Mouse (Mus musculus) liver, postnatal 0 days (tissue): ENCODE measurements around the gene Isyna1. TPM values are rescaled to one million over a fixed set of nuclear protein-coding genes. Genes with fewer than 3 reads are reported as not detected.
A peak's percentile ranks its signal among the peaks of the same experiment; 100 is the strongest.

ENCODE experiments used
- ATAC-seq: fragments of 200-750 bp; cut with Nextera tagmentation; 2 replicates; pipeline ENCODE4 v1.8.0; 2017; ENCODE audit warnings: mild to moderate bottlenecking, moderate library complexity
- DNase-seq: peaks from one replicate; pipeline ENCODE4 v3.0.0-alpha.2; 2016
- H3K27ac ChIP-seq: fragments of 300-500 bp; sonication (generic); 2 replicates; pipeline ENCODE4 v1.5.1; 2014; ENCODE audit warnings: antibody characterized with exemption, moderate library complexity, mild to moderate bottlenecking, low read depth
- H3K27me3 ChIP-seq: fragments of 300-500 bp; sonication (generic); 2 replicates; pipeline ENCODE4 v1.6.1; 2014; ENCODE audit warnings: low read length, control low read depth, mixed read lengths; ENCODE audit not compliant: insufficient read depth
- H3K36me3 ChIP-seq: fragments of 300-500 bp; sonication (generic); replicated peaks from 2 replicates; pipeline ENCODE4 v1.6.1; 2014; ENCODE audit warnings: mild to moderate bottlenecking, control low read depth, low read length, moderate library complexity, mixed read lengths; ENCODE audit not compliant: insufficient read depth
- H3K4me1 ChIP-seq: fragments of 300-500 bp; sonication (generic); 2 replicates; pipeline ENCODE4 v1.6.1; 2014; ENCODE audit warnings: antibody characterized with exemption, mild to moderate bottlenecking, control low read depth; ENCODE audit not compliant: insufficient read depth
- H3K4me2 ChIP-seq: fragments of 300-500 bp; sonication (generic); 2 replicates; pipeline ENCODE4 v1.6.1; 2014; ENCODE audit warnings: low read depth, mild to moderate bottlenecking, low read length, moderate library complexity, mixed read lengths
- H3K4me3 ChIP-seq: fragments of 300-500 bp; sonication (generic); 2 replicates; pipeline ENCODE4 v1.5.1; 2014; ENCODE audit warnings: low read depth, low read length
- H3K9ac ChIP-seq: fragments of 300-500 bp; sonication (generic); replicated peaks from 2 replicates; pipeline ENCODE4 v1.6.1; 2014; ENCODE audit warnings: mild to moderate bottlenecking, moderate library complexity
- H3K9me3 ChIP-seq: fragments of 300-500 bp; sonication (generic); 2 replicates; pipeline ENCODE4 v1.6.1; 2016; ENCODE audit warnings: mild to moderate bottlenecking, control low read depth, low read length, mixed read lengths
- CTCF ChIP-seq: sonication (generic); IDR thresholded peaks from 2 replicates; pipeline ENCODE4 v1.5.1; 2016; ENCODE audit warnings: antibody characterized with exemption, low read depth
- EP300 ChIP-seq: IDR thresholded peaks from 2 replicates; pipeline ENCODE4 v1.6.1; 2016; ENCODE audit warnings: antibody characterized with exemption, low read depth, mild to moderate bottlenecking
- WGBS: fragments of 180-500 bp; shearing (Covaris S2); extraction: QIAGEN DNeasy Blood & Tissue Kit; methylation state at CpG from one replicate; pipeline ENCODE4 v1.1.7; 2014; ENCODE audit not compliant: insufficient replicate concordance; 5-methylcytosine and 5-hydroxymethylcytosine counted together
- polyA plus RNA-seq: library from polyadenylated mRNA; unstranded; fragments of >200 nt; fragmentation: Nextera tagmentation; extraction: Ambion mirVana; gene quantifications from 2 replicates; pipeline ENCODE4 v1.2.1, GENCODE M21; 2015

Gene Isyna1
- polyA plus RNA-seq, 1 experiment from 2014 or later = 21.6 TPM

DNA sequence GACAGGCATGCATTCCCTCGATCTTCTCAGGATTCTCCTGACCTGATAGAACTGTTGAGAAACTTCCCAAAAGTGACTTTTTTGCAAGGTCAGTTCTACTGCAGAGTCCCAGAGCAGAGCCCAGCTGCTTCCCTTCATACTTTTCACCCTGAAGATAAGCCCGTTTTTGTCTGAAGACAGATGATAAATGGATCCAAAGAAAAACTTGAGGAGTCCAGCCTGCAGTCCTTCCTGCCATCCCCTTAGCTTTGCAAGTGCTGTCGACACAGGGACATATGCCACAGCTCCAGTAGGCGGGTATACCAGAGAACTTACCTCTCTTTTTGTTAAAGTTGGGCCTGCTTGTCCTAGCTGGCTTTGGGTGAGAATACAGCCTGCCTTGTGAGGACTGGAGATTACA lies 32.8 kb upstream of the Isyna1 start:
- no peak overlapping the region for H3K4me3 ChIP-seq
- H3K4me2 ChIP-seq = no peak overlapping the region
- H3K9ac ChIP-seq = peak overlapping the region; percentile 0; the same call in 1 of the 2 replicates
- no peak for DNase-seq
- no peaks in the 10 kb centered on the region for H3K27me3 ChIP-seq
- H3K36me3 ChIP-seq = 0 out of 2 replicates have a peak, but pooled peaks cover 2% of the 10 kb centered on the region
- no peaks in the 10 kb centered on the region for H3K9me3 ChIP-seq
- ATAC-seq = no peak
- H3K27ac ChIP-seq = peak overlapping the region; percentile 36
- peaks cover 78% of the 10 kb centered on the region for H3K4me1 ChIP-seq
- no peak for TF ChIP-seq EP300
- TF ChIP-seq CTCF = 0 out of 2 replicates have a peak, but pooled peaks have one; percentile 1
- WGBS = 38% methylated on average over 4 of the region's 4 CpGs

DNA sequence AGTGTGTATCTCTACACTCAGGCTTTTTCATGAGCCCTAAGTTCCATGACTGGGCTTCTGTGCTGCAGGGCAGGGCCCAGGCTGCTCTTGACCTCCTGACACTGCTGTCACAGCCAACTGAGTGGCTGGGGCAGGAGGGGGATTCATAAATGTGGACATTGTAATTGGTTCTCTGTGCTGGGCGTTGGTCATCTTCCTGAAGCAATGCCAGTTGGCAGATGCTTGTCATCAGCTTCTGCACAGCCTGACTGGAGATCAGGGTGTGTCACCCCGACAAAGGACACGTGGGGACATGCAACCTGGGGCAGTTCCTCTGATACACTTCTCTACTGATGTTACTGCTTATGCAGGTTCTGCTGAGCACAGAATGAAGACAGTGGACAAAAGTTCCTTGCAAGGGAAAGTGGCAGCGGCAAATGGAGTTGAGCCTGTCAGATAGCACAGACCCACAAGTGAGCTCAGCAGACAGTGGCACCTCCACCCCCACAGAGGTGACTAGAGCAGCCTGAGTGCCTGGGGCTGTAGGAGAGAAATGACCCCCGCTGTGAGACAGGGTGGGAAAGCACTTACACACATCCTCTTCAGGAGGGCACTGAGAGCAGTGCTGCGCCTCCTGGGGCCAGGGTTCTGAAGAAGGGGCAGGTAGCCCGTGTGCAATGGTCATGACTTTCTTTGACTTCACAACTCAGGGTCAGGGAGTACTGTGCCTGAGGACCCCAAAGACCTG lies 32.2 kb upstream of the Isyna1 start:
- Histone ChIP-seq H3K36me3 (0 out of 2 replicates have a peak, but pooled peaks cover 2% of the 10 kb centered on the region), H3K4me2 (no peak overlapping the region), H3K9me3 (no peaks in the 10 kb centered on the region), H3K27me3 (no peaks in the 10 kb centered on the region), H3K4me3 (no peak overlapping the region), H3K27ac (peak overlapping the region; percentile 36), H3K9ac (no peak overlapping the region), H3K4me1 (peaks cover 73% of the 10 kb centered on the region)
- 54% methylated on average over 7 of the region's 7 CpGs for WGBS
- TF ChIP-seq CTCF (0 out of 2 replicates have a peak, but pooled peaks have one; percentile 0), EP300 (no peak)
- ATAC-seq = peak; percentile 17; the same call in 1 of the 2 replicates
- peak; percentile 38 for DNase-seq

DNA sequence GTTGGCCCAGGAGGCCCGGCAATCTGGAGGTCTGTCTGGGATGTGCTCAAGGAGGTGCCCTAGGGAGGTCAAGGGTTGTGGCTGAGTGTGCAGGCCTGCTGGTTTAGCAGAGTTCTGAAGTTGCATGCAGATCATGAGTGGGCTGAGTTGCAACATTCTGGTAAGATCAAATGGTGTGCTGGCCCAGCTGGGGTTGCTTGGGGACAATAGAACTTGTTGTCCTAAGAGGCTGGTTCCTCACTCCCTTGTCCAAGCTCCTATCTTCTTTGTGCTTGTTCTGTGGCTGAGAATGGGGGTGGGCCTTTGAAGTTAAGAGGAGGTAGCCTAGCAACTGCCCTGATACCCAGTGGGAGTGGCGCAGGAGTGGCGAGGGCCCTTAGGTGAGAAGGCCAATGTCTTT lies 31.4 kb upstream of the Isyna1 start:
- DNase-seq (no peak), ATAC-seq (no peak)
- H3K9me3 ChIP-seq = no peaks in the 10 kb centered on the region
- peaks cover 67% of the 10 kb centered on the region for H3K4me1 ChIP-seq
- H3K4me2 ChIP-seq = no peak overlapping the region
- H3K27me3 ChIP-seq = no peaks in the 10 kb centered on the region
- H3K9ac ChIP-seq = 0 out of 2 replicates have a peak overlapping the region, but pooled peaks have one; percentile 3
- H3K27ac ChIP-seq = peak overlapping the region; percentile 69; the same call in 1 of the 2 replicates
- H3K4me3 ChIP-seq = no peak overlapping the region
- H3K36me3 ChIP-seq = 0 out of 2 replicates have a peak, but pooled peaks cover 2% of the 10 kb centered on the region
- WGBS = 72% methylated on average over 3 of the region's 3 CpGs
- no peak for TF ChIP-seq CTCF
- TF ChIP-seq EP300 = no peak

DNA sequence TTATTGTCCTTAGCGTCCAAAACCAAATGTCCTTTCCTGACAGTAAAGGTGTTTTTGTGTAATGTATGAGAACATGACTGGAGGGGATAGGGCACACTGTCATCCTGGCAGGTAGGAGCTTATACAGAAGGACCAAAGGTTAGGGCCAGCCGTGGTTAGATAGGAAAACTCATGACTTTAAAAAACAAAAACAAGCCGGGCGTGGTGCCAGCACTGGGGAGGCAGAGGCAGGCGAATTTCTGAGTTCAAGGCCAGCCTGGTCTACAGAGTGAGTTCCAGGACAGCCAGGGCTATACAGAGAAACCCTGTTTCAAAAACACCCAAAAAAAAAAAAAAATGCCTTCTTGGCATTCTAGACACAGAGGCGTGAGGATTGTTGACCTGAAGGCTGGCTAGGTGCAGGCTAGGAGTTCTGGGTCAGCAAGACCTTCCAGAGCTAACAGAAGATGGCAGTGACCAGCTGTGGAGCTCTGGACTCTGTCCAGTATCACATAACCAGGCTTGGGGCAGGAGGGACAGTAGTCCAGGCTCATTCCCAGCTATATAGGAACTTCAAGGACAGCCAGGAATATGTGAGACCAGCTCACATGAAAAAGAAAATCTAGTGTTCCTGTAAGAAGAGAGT lies 30.3 kb upstream of the Isyna1 start:
- 0 out of 2 replicates have a peak, but pooled peaks cover 2% of the 10 kb centered on the region for H3K36me3 ChIP-seq
- peak overlapping the region; percentile 69 for H3K27ac ChIP-seq
- no peak overlapping the region for H3K4me2 ChIP-seq
- no peaks in the 10 kb centered on the region for H3K9me3 ChIP-seq
- H3K9ac ChIP-seq = no peak overlapping the region
- TF ChIP-seq EP300 = no peak
- 60% methylated on average over 6 of the region's 6 CpGs for WGBS
- H3K4me3 ChIP-seq = no peak overlapping the region
- H3K4me1 ChIP-seq = peaks cover 58% of the 10 kb centered on the region
- H3K27me3 ChIP-seq = no peaks in the 10 kb centered on the region
- DNase-seq (no peak), ATAC-seq (peak; percentile 24; the same call in 1 of the 2 replicates)

DNA sequence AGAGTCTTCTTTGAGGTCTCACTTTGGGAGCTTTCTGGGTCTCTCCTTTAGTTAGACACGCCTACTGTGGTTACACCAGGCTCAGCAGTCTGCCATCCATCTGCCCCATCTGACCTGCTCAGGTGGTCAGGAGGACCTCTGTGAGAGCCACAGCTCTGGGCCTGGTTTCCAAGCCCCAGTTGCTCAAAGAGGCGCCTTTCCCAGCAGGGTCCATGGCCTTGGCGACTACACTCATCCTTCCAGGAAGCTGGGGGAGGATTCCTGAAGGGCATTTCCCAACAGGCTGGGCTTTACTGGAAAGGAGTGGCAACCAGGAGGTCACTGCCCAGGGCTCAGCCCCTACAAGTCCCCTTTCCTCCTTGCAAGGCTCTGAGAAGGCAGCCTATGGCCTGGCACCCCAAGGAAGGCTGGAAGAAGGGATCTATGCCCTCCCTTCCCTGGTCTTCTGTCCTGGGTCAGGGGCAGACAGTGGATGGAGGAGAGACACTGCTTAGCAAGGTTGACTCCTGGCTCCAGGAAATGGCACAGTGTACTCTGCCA lies 29.4 kb upstream of the Isyna1 start:
- Histone ChIP-seq H3K27me3 (no peaks in the 10 kb centered on the region), H3K4me3 (no peak overlapping the region), H3K36me3 (peaks cover 4% of the 10 kb centered on the region; the same call in 1 of the 2 replicates), H3K4me2 (no peak overlapping the region), H3K9me3 (no peaks in the 10 kb centered on the region), H3K9ac (0 out of 2 replicates have a peak overlapping the region, but pooled peaks have one; percentile 28), H3K27ac (peak overlapping the region; percentile 25; the same call in 1 of the 2 replicates), H3K4me1 (peaks cover 59% of the 10 kb centered on the region)
- ATAC-seq (no peak), DNase-seq (no peak)
- 77% methylated on average over 3 of the region's 3 CpGs for WGBS
- TF ChIP-seq CTCF (no peak), EP300 (no peak)

DNA sequence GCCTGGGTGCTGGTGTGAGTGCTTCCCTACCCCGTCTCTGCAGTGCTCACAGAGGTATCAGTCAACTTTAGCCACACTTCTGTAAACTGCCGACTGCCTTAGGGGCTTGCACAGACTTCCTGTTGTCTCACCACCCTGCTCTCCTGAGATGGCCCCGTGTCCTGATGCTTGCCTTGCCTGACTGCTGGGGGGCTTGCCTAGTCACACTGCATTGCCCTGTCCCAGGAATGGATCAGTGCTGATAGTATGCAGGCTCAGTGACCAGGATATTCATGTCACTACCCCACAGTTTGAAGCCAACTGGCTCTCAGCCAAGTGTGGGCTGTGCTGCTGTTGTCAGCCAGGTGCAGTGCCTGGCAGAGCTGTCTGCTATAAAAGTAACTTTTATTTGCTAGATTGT lies 28.6 kb upstream of the Isyna1 start:
- 19% methylated on average over 3 of the region's 3 CpGs for WGBS
- no peak for TF ChIP-seq CTCF
- TF ChIP-seq EP300 = no peak
- Histone ChIP-seq H3K9me3 (no peaks in the 10 kb centered on the region), H3K4me2 (no peak overlapping the region), H3K27me3 (no peaks in the 10 kb centered on the region), H3K4me1 (peaks cover 55% of the 10 kb centered on the region), H3K9ac (no peak overlapping the region), H3K4me3 (no peak overlapping the region), H3K36me3 (peaks cover 2% of the 10 kb centered on the region; the same call in 1 of the 2 replicates), H3K27ac (peak overlapping the region; percentile 25)
- DNase-seq = peak; percentile 71
- peak; percentile 35 for ATAC-seq
